Mouse (Mus musculus) megakaryocyte, embryonic 14.5 days (primary cell): ENCODE data around the gene Dock2. TPM values are rescaled to one million over a fixed set of nuclear protein-coding genes. Genes with fewer than 3 reads are reported as not detected.

Experiments used
- H3K27me3 ChIP-seq: replicated peaks from 2 replicates; pipeline ENCODE3; 2012; ENCODE audit warnings: inconsistent platforms
- H3K36me3 ChIP-seq: replicated peaks from 2 replicates; pipeline ENCODE3; 2012; ENCODE audit warnings: low read length, inconsistent platforms, mixed read lengths
- H3K4me1 ChIP-seq: 2 replicates; pipeline ENCODE4 v1.6.1; 2012; ENCODE audit warnings: inconsistent platforms
- H3K4me3 ChIP-seq: replicated peaks from 2 replicates; pipeline ENCODE3; 2012; ENCODE audit warnings: moderate library complexity, mild to moderate bottlenecking, inconsistent platforms
- H3K9me3 ChIP-seq: 2 replicates; pipeline ENCODE4 v1.6.1; 2012; ENCODE audit warnings: inconsistent platforms
- FLI1 ChIP-seq: IDR thresholded peaks from 2 replicates; pipeline ENCODE4 v1.6.1; 2012; ENCODE audit warnings: low read length, inconsistent platforms, mixed read lengths
- GATA1 ChIP-seq: IDR thresholded peaks from 3 replicates; pipeline ENCODE4 v1.6.1; 2012; ENCODE audit warnings: mixed read lengths, low read length, inconsistent platforms, borderline replicate concordance
- polyA plus RNA-seq: library from polyadenylated mRNA; stranded (reverse); fragments of >175 nt; gene quantifications from 2 replicates; pipeline ENCODE4 v1.2.3, GENCODE M21; 2012; ENCODE audit warnings: low replicate concordance; ENCODE audit not compliant: insufficient read depth

Dock2 gene
- polyA plus RNA-seq, 1 experiment: 15.1 TPM

DNA sequence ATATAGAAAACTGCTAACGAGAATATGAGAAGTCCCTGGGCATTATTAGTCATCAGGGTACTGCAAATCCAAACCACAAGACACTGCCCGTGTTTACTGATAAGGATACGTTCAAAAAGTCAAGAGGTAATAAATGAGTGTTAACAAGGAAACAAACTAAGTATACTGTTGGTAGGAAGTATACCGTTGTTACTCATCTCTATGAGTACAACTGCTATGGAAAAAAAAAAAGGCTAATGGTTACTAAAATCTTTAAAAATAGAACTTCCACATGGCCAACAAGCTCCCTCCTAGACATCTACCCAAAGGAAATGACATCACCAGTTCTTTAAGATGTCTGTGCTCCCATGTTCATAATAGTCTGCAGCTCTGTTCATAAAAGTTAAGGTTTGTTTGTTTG, 46.5 kb downstream of the Dock2 start:
- Histone ChIP-seq H3K4me1 (0 out of 2 replicates have a peak, but pooled peaks cover 6% of the 10 kb centered on the region), H3K36me3 (peaks cover 19% of the 10 kb centered on the region), H3K4me3 (no peak overlapping the region), H3K9me3 (no peaks in the 10 kb centered on the region), H3K27me3 (no peaks in the 10 kb centered on the region)
- TF ChIP-seq GATA1 (no peak), FLI1 (no peak)

DNA sequence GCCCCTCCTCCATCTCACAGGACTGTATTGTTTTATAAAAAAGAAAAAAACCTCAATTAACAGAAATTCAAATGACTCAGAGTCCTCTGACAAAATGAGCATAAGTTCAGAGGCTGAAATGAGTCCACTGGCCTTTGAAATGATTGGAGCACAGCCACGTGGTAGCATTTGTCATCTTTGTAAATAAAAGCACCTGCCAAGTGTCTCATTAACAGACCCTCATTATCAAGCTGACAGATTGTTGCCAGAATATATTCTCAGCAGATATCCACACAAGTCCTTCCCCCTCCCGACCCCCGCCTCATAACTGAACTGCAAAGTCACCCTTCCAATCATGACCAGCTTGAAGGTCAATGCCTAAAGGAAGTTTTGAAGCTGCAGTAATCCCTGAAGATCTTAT, 49.7 kb downstream of the Dock2 start:
- H3K9me3 ChIP-seq: no peaks in the 10 kb centered on the region
- TF ChIP-seq GATA1: no peak
- TF ChIP-seq FLI1: no peak
- H3K36me3 ChIP-seq: peaks cover 29% of the 10 kb centered on the region
- peaks cover 10% of the 10 kb centered on the region; the same call in 1 of the 2 replicates for H3K4me1 ChIP-seq
- no peaks in the 10 kb centered on the region for H3K27me3 ChIP-seq
- H3K4me3 ChIP-seq: no peak overlapping the region

DNA sequence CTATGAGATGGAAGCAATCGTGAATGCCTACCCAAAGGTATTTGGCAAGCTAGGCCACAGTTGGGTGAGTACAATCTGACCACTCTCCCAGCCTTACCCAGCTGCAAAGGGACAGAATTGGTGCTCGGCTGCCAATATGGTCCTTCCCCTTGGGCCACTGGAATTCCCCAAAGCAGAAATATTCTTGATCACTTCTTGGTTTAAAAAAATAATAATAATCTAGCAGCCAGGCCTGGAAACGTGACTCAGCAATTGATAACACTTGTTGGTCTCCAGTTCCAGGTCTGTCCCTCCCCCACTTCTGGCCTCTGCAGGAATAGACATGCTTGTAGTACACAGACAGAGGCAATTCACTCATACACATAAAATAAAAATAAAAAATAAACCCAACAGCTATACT, 56.2 kb downstream of the Dock2 start:
- TF ChIP-seq FLI1 (no peak), GATA1 (no peak)
- Histone ChIP-seq H3K9me3 (no peaks in the 10 kb centered on the region), H3K27me3 (no peaks in the 10 kb centered on the region), H3K4me1 (peaks cover 7% of the 10 kb centered on the region; the same call in 1 of the 2 replicates), H3K36me3 (peaks cover 71% of the 10 kb centered on the region), H3K4me3 (no peak overlapping the region)

DNA sequence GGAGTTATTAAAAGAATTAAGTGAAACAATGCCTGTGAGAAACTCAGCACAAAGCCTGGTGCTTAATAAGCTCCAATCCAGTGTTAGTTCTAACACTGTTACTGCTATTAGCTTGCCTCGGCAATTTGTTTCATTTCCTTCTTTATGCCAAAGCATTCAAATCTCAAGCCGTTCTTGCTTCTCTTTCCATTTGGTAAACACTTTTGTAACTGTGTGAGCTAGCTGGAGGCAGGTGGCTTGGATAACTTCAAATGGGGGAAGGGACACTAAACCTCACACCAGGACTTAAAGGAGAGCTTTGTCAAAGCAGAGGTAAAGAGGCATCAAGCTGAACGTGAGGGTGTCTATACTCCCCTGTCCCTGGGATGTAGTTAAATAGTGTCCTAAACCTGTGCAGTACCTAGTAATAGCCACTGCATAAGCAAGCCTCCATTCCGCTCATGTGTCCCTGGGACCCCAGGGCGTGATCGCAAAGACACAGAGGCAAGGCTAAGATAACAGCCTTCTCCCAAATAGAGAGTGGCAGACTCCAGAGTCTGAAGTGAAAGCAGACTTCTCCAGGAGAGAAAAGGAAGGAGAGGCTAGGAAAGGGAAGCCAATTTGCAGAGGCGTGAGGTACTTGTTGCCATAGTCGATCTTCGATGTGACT, 56.9 kb downstream of the Dock2 start:
- Histone ChIP-seq H3K4me3 (no peak overlapping the region), H3K4me1 (peaks cover 4% of the 10 kb centered on the region; the same call in 1 of the 2 replicates), H3K27me3 (no peaks in the 10 kb centered on the region), H3K36me3 (peaks cover 74% of the 10 kb centered on the region), H3K9me3 (no peaks in the 10 kb centered on the region)
- TF ChIP-seq FLI1: no peak
- TF ChIP-seq GATA1: no peak

DNA sequence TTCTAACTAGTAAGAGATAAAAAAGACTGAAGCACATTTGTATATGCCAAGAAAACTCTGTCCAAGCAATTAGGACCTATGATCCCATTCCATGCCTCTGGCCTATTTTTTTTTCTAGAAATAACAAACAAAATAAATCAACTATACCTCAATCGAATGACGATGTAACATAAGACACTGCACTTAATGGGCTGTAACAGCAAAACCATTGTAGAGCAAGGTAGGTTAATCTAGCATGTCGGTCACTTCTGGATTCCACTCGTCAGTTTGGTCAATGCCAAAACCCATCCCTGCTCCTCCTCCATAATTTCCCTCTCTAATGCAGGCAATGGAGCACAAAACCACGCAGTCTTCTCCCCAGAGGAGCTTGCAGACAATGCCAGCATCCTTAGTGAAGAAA, 70.3 kb downstream of the Dock2 start:
- Histone ChIP-seq H3K36me3 (peaks cover 60% of the 10 kb centered on the region), H3K9me3 (no peaks in the 10 kb centered on the region), H3K27me3 (no peaks in the 10 kb centered on the region), H3K4me1 (peaks cover 4% of the 10 kb centered on the region; the same call in 1 of the 2 replicates), H3K4me3 (no peak overlapping the region)
- TF ChIP-seq FLI1 (no peak), GATA1 (no peak)

DNA sequence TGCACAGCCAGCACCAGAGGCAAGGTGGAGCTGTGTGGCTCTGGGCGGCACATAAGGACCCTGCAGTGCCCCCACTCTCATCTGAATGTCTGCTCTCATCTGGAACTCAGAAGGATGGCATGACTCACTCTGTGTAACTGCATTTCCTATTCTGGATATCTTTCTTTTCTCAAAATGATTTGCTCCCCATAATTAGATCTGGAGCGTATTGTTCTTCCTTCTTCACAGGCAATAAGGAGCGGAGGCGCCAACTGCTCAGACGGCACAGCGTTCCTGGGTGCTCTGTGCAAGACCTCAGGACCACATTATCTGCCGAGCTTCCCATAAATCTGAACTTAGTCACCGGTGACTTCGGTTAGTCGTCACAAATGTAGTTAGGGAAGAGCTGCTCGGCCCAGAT, 75.4 kb downstream of the Dock2 start:
- no peak for TF ChIP-seq FLI1
- no peak for TF ChIP-seq GATA1
- Histone ChIP-seq H3K4me1 (peaks cover 10% of the 10 kb centered on the region; the same call in 1 of the 2 replicates), H3K27me3 (no peaks in the 10 kb centered on the region), H3K9me3 (no peaks in the 10 kb centered on the region), H3K36me3 (peaks cover 75% of the 10 kb centered on the region), H3K4me3 (no peak overlapping the region)

DNA sequence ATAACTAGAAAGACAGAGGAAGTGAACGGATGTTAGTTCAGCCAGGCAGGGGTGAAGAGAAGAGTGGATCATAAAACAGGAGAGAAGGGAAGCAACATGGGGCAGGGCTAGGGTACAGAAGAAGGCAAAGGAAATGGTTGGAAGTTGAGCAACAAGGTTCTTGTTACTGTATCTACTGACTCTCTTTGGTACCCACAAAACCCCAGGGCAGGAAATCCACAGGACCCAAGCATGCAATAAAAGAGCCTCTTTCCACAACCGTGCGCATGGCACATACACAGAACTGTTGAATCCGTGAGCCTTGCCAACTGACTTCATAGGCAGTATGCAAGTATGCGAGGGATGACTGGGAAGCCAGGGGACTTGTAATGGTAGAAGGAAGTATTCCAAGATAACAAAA, 76.3 kb downstream of the Dock2 start:
- no peak for TF ChIP-seq GATA1
- no peak for TF ChIP-seq FLI1
- Histone ChIP-seq H3K36me3 (peaks cover 79% of the 10 kb centered on the region), H3K4me1 (peaks cover 9% of the 10 kb centered on the region; the same call in 1 of the 2 replicates), H3K27me3 (no peaks in the 10 kb centered on the region), H3K4me3 (no peak overlapping the region), H3K9me3 (no peaks in the 10 kb centered on the region)

DNA sequence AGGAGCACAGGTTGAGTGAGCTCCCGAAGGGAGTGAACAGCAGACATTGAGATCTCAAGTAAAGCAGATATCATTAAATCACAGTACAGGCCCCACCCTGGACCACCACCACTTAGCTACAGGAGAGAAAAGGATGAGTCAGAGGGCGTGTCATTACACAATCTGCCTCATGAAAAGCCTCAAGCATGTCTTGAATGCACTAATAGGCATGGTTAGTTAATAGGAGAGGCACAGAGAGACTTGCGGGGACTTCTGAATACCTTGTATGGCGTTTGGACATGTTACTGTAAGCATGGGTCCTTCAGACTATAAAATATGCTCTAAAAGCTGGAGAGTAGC, 78.6 kb downstream of the Dock2 start:
- TF ChIP-seq FLI1 (no peak), GATA1 (no peak)
- no peaks in the 10 kb centered on the region for H3K9me3 ChIP-seq
- H3K36me3 ChIP-seq: peaks cover 86% of the 10 kb centered on the region
- no peaks in the 10 kb centered on the region for H3K27me3 ChIP-seq
- H3K4me1 ChIP-seq: peaks cover 6% of the 10 kb centered on the region; the same call in 1 of the 2 replicates
- H3K4me3 ChIP-seq: no peak overlapping the region

DNA sequence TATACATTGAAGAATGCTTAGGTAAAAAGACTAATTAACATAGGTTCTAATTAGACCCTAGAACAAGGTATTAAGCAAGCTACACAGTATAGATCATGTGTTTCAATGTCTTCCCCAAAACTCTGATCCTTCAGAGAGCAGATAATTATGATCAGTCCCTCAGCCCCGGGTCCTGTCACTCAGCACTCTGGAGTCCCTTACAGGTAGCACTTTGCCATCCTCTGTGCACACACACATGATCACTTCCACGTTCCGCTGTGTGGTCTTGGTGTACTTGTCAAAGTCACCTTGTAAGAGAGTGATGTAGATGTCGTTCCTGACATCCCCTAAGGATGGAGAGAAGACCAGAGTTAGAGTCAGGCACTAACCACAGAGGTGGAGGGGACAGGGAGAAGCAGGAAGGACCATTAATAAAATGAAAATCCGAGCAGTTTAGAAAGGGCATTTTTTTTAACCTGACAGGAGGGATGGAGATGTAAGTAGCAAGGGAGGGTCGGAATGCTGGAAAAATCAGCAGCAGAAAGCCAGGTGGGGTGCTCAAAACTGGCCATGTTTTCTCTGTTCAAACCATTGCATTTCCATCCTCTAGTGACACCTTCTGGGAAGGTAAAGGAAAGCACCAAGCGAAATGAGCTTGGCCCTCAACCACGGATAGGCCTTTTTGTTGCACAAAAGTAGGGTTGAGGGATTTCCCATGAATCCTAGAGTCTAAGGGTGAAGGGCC, 79.1 kb downstream of the Dock2 start:
- Histone ChIP-seq H3K36me3 (peaks cover 86% of the 10 kb centered on the region), H3K4me1 (peaks cover 6% of the 10 kb centered on the region; the same call in 1 of the 2 replicates), H3K27me3 (no peaks in the 10 kb centered on the region), H3K4me3 (no peak overlapping the region), H3K9me3 (no peaks in the 10 kb centered on the region)
- no peak for TF ChIP-seq GATA1
- TF ChIP-seq FLI1: no peak

DNA sequence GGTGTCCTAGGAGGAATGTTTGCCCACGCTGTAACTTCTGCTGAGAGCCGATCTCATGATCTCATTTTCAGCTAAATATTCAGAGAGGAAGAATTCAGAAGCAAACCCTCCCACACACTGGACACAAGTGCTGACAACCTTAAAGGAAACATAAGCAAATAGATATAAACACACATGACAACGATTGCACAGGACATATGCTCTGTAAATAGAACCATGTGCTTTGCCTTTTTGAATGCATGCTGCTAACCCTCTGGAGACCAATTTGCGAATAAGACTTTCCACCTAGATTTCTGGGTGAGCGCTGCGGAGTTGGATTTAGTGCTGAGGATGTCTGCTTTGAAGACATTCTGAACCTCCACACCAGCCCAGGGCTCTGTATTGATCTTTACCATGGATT, 79.8 kb downstream of the Dock2 start:
- H3K36me3 ChIP-seq: peaks cover 89% of the 10 kb centered on the region
- peaks cover 6% of the 10 kb centered on the region; the same call in 1 of the 2 replicates for H3K4me1 ChIP-seq
- TF ChIP-seq FLI1: no peak
- no peak overlapping the region for H3K4me3 ChIP-seq
- no peaks in the 10 kb centered on the region for H3K27me3 ChIP-seq
- H3K9me3 ChIP-seq: no peaks in the 10 kb centered on the region

DNA sequence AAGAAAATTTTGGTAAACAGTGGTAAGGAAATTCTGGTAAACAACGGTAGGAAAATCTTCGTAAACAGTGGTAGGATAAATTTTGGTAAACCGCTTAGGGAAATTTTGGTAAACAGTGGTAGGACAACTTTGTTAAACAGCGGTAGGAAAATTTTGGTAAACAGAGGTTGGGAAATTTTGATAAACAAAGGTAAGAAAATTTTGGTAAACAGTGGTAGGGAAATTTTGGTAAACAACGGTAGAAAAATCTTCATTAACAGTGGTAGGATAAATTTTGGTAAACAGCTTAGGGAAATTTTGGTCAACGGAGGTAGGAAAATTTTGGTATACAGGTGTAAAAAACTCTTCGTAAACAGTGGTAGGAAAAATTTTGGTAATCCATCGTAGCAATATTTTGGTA, 101.9 kb downstream of the Dock2 start:
- TF ChIP-seq FLI1 (no peak), GATA1 (no peak)
- peaks cover 22% of the 10 kb centered on the region for H3K36me3 ChIP-seq
- no peaks in the 10 kb centered on the region for H3K9me3 ChIP-seq
- H3K4me1 ChIP-seq: no peaks in the 10 kb centered on the region
- H3K4me3 ChIP-seq: no peak overlapping the region
- no peaks in the 10 kb centered on the region for H3K27me3 ChIP-seq
